Mouse (Mus musculus): Measurements from ENCODE around the gene Lrp8. TPM values are rescaled to one million over a fixed set of nuclear protein-coding genes. Genes with fewer than 3 reads are reported as not detected.

Lrp8 gene
- total and polyA plus RNA-seq, 2 experiments = 0.09 to 0.11 TPM

DNA sequence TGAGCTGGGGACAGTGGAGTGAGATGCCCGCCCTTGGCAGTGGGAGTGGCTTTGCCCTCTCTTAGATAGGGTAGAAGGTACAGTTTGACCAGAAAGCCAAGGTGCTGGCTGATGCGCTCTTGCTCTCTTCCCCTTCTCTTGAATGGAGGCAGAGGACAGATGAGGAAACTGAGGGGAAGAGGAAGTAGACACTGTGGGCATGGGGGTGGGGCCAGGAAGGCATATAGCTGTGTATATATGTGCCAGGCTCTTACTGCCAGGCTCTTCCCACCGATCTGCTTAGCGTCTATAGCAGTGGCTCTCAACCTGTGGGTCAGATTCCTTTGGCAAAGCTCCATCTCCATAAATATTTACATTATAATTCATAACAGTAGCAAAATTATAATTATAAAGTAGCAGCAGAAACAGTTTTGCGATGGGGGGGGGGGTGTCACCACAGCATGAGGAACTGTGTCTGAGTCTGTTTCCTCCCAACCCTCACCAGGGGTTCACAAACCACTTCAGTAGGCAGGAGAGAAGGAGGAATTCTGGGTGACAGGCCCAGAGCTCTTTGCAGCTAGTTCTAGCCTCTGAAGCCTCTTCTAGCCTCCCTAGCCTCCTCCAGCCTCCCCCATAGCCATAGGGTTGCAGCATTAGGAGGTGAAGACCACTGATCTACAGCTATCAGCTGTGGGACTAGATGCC, 24.9 kb upstream of the Lrp8 start:
- TF ChIP-seq POLR2A (IDR thresholded peaks at IDR 0.05; ENCODE audit: extremely low read depth, insufficient read depth, low read length) = no peak
- no peak for TF ChIP-seq CTCF (IDR thresholded peaks at IDR 0.05; ENCODE audit: low read depth, low read length)
- Histone ChIP-seq H3K27ac (replicated peaks; ENCODE audit: insufficient read depth, low read depth, low read length) (no peak overlapping the region), H3K79me2 (ENCODE audit: control insufficient read depth, insufficient read depth, low read length) (no peaks in the 10 kb centered on the region), H3K4me3 (ENCODE audit: insufficient read depth, low read depth, low read length) (no peak overlapping the region), H3K4me1 (ENCODE audit: control insufficient read depth, insufficient read depth, low read length) (no peaks in the 10 kb centered on the region), H3K36me3 (ENCODE audit: control insufficient read depth, insufficient read depth, low read length) (no peaks in the 10 kb centered on the region), H3K27me3 (ENCODE audit: control insufficient read depth, insufficient read depth, low read length) (no peaks in the 10 kb centered on the region), H3K9ac (ENCODE audit: low read depth, low read length) (no peak overlapping the region)
- DNase-seq (ENCODE audit: extremely low read depth, low read depth, low spot score) = no peak
- WGBS = 79% methylated on average over 5 of the region's 5 CpGs

DNA sequence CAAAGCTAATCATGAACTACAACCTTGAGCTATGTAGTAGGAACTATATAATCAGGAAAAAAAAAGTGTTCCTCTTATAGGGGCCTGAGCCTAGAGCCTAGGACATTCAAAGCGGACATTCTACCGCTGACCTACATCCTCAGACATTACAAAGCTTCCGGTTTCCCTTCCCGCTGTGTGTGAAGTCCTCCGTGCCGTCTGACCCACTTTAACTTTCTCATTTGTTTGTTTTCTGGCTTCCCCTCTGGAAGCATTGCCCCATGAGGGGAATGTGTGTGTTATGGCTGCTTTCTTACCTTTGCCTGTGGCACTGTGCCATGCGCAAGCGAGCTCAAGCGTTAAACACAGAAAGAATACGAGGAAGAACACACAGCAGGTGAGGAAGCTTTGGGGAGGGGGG, 18.5 kb upstream of the Lrp8 start:
- Histone ChIP-seq H3K36me3 (ENCODE audit: control insufficient read depth, insufficient read depth, low read length) (no peaks in the 10 kb centered on the region), H3K4me3 (ENCODE audit: insufficient read depth, low read depth, low read length) (no peak overlapping the region), H3K27me3 (ENCODE audit: control insufficient read depth, insufficient read depth, low read length) (no peaks in the 10 kb centered on the region), H3K4me1 (ENCODE audit: control insufficient read depth, insufficient read depth, low read length) (no peaks in the 10 kb centered on the region), H3K27ac (replicated peaks; ENCODE audit: insufficient read depth, low read depth, low read length) (no peak overlapping the region), H3K9ac (ENCODE audit: low read depth, low read length) (no peak overlapping the region), H3K79me2 (ENCODE audit: control insufficient read depth, insufficient read depth, low read length) (no peaks in the 10 kb centered on the region)
- no peak for DNase-seq (ENCODE audit: extremely low read depth, low read depth, low spot score)
- TF ChIP-seq POLR2A (IDR thresholded peaks at IDR 0.05; ENCODE audit: extremely low read depth, insufficient read depth, low read length) (no peak), CTCF (IDR thresholded peaks at IDR 0.05; ENCODE audit: low read depth, low read length) (no peak)
- 33% methylated on average over 10 of the region's 10 CpGs for WGBS

DNA sequence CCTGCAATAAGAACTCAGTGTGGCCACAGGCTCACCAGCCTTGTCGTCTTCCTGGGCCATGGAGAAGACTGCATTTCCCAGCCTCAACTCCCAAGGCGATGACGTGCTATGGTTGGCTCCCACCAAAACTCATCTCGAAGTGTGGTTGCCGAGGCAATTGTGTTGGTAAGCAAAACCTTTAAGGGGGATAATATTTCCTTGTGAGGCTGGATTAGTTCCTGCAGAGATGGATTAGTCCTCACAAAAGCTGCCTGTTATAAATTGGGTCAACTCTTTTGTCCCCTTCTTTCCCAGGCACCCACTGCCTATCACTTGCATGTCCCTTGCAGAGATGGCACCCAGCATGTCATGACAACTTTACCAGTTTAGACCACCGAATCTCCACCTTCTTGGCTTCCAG, 13.2 kb upstream of the Lrp8 start:
- Histone ChIP-seq H3K9ac (ENCODE audit: low read depth, low read length) (no peak overlapping the region), H3K36me3 (ENCODE audit: control insufficient read depth, insufficient read depth, low read length) (no peaks in the 10 kb centered on the region), H3K27ac (replicated peaks; ENCODE audit: insufficient read depth, low read depth, low read length) (no peak overlapping the region), H3K4me3 (ENCODE audit: insufficient read depth, low read depth, low read length) (no peak overlapping the region), H3K4me1 (ENCODE audit: control insufficient read depth, insufficient read depth, low read length) (no peaks in the 10 kb centered on the region), H3K27me3 (ENCODE audit: control insufficient read depth, insufficient read depth, low read length) (no peaks in the 10 kb centered on the region), H3K79me2 (ENCODE audit: control insufficient read depth, insufficient read depth, low read length) (no peaks in the 10 kb centered on the region)
- 97% methylated on average over 6 of the region's 6 CpGs for WGBS
- DNase-seq (ENCODE audit: extremely low read depth, low read depth, low spot score) = no peak
- TF ChIP-seq POLR2A (IDR thresholded peaks at IDR 0.05; ENCODE audit: extremely low read depth, insufficient read depth, low read length) = no peak
- no peak for TF ChIP-seq CTCF (IDR thresholded peaks at IDR 0.05; ENCODE audit: low read depth, low read length)

DNA sequence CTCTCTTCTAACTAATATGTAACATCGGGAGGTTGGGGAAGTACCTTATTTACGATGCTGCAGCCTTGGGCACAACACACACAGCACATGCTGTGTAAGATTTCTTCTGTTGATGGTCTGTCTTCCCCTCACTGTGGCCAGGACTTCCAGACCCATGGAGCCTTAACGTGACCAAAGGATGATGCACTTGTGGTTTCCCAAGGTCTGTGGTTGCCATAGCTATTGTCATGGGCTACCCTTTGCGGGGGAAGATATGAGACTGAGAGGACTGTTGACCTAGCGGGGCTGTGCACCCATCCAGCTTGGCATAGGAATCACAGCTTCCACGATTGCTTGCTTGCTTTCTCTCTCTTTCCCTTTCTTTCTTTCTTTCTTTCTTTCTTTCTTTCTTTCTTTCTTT, 1.3 kb upstream of the Lrp8 start:
- DNase-seq (ENCODE audit: extremely low read depth, low read depth, low spot score) = no peak
- H3K36me3 ChIP-seq (ENCODE audit: control insufficient read depth, insufficient read depth, low read length) = no peaks in the 10 kb centered on the region
- no peak overlapping the region for H3K4me3 ChIP-seq (ENCODE audit: insufficient read depth, low read depth, low read length)
- H3K27me3 ChIP-seq (ENCODE audit: control insufficient read depth, insufficient read depth, low read length) = peaks cover 18% of the 10 kb centered on the region
- no peak overlapping the region for H3K27ac ChIP-seq (replicated peaks; ENCODE audit: insufficient read depth, low read depth, low read length)
- no peaks in the 10 kb centered on the region for H3K79me2 ChIP-seq (ENCODE audit: control insufficient read depth, insufficient read depth, low read length)
- H3K9ac ChIP-seq (ENCODE audit: low read depth, low read length) = no peak overlapping the region
- peaks cover 5% of the 10 kb centered on the region; the same call in 1 of the 2 replicates for H3K4me1 ChIP-seq (ENCODE audit: control insufficient read depth, insufficient read depth, low read length)
- 85% methylated on average over 6 of the region's 6 CpGs for WGBS
- TF ChIP-seq CTCF (IDR thresholded peaks at IDR 0.05; ENCODE audit: low read depth, low read length) = no peak
- no peak for TF ChIP-seq POLR2A (IDR thresholded peaks at IDR 0.05; ENCODE audit: extremely low read depth, insufficient read depth, low read length)

DNA sequence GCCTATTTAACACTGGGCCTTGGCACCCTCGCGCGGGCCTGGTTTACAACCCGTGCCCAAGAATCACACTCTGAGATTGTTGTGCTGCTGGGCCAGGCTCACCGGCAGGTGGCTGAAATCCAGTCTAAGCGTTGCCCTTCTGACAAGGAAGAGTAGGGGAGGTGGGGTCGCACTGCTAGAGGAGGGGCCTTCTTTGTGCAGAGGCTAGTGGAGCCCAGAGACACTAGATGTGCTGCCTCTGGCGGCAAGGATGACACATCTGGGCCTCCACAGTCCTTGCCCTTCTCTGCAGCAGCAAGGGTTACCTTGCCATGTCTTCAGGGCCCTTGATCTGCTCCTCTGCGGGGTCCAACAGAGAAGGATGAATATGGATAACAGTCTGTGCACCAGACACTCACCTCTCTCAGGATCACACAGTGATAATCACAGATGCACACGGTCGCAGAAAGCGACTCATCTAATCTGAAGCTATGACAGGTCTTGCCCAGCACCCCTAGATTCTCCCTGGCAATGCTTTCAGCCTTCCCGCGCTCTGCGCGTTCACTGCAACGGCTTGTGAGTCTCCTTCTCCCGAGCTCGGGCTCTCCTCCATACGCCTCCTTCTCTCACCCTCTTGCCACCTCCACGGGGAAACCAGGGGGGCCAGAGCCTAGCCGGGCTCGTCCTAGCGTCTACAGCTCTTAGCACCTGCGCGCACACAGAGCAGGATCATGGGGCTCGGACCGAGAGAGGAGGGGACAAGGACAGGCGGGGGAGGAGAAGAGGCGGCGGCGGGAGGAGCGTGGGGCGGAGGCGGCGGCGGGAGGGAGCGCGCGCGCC, 486 bp upstream of the Lrp8 start:
- peaks cover 5% of the 10 kb centered on the region; the same call in 1 of the 2 replicates for H3K4me1 ChIP-seq (ENCODE audit: control insufficient read depth, insufficient read depth, low read length)
- no peaks in the 10 kb centered on the region for H3K36me3 ChIP-seq (ENCODE audit: control insufficient read depth, insufficient read depth, low read length)
- H3K27ac ChIP-seq (replicated peaks; ENCODE audit: insufficient read depth, low read depth, low read length) = no peak overlapping the region
- peak overlapping the region; percentile 50 for H3K4me3 ChIP-seq (ENCODE audit: insufficient read depth, low read depth, low read length)
- H3K27me3 ChIP-seq (ENCODE audit: control insufficient read depth, insufficient read depth, low read length) = peaks cover 18% of the 10 kb centered on the region
- WGBS = 17% methylated on average over 32 of the region's 41 CpGs
- peak overlapping the region; percentile 33; the same call in 1 of the 2 replicates for H3K9ac ChIP-seq (ENCODE audit: low read depth, low read length)
- H3K79me2 ChIP-seq (ENCODE audit: control insufficient read depth, insufficient read depth, low read length) = no peaks in the 10 kb centered on the region
- TF ChIP-seq POLR2A (IDR thresholded peaks at IDR 0.05; ENCODE audit: extremely low read depth, insufficient read depth, low read length) (no peak), CTCF (IDR thresholded peaks at IDR 0.05; ENCODE audit: low read depth, low read length) (no peak)
- DNase-seq (ENCODE audit: extremely low read depth, low read depth, low spot score) = peak; percentile 33

Data from liver, adult 2 months (tissue).